Mouse (Mus musculus) hematopoietic stem cell, adult 5-6 weeks (primary cell): ENCODE results near the gene March10. TPM values are rescaled to one million over a fixed set of nuclear protein-coding genes. Genes with fewer than 3 reads are reported as not detected.

Experiments used
- ATAC-seq, 2 experiments: fragments of 125-278 bp in 1 of 2; replicated peaks in 1 of 2; 2 replicates each; pipeline ENCODE4 v1.8.0; 2016 to 2017; ENCODE audit warnings: inconsistent platforms in 2 of 2, mild to moderate bottlenecking in 2 of 2, moderate number of reproducible peaks in 2 of 2, low read depth in 1 of 2, moderate TSS enrichment in 1 of 2; ENCODE audit not compliant: low FRiP score in 2 of 2, poor library complexity in 2 of 2, severe bottlenecking in 2 of 2, insufficient read depth in 1 of 2, low TSS enrichment in 1 of 2
- total RNA-seq: library from RNA; stranded (forward); fragments of 172-1452, 232-1000 nt; gene quantifications from 2 replicates; pipeline ENCODE4 v1.2.3, GENCODE M21; 2017

The March10 gene
- total RNA-seq, 1 experiment from 2014 or later = not detected

- ATAC-seq = 0 out of 4 replicates have a peak, but pooled peaks of 1 of the 2 experiments have one; percentile 21
Observed at GRCm38 (mm10) chr11:105312311-105312942, 144.1 kb downstream of the March10 start.

- ATAC-seq = peak; percentile 80 to 86
Observed at GRCm38 (mm10) chr11:105311291-105311975, 145.1 kb downstream of the March10 start.

Other genes with a start within 250 kb of the March10 start
- gene Mrc2, start 164.1 kb downstream of the March10 start, total RNA-seq = not detected in 2 replicates
- gene Tanc2, start 133.3 kb upstream of the March10 start, total RNA-seq = 6.5 and 6.8 TPM in 2 replicates